Mouse (Mus musculus) embryo, embryonic 11.5 days (tissue): ENCODE measurements around the gene Unc13a.

ENCODE experiments used
- DNase-seq: peaks from one replicate; pipeline ENCODE4 v3.0.0-alpha.2; 2012; ENCODE audit warnings: low read depth, low spot score

Gene Unc13a

GRCm38 (mm10) chr8:71665331-71666130 is 6.0 kb downstream of the Unc13a start:
- peak; percentile 62 for DNase-seq

DNA sequence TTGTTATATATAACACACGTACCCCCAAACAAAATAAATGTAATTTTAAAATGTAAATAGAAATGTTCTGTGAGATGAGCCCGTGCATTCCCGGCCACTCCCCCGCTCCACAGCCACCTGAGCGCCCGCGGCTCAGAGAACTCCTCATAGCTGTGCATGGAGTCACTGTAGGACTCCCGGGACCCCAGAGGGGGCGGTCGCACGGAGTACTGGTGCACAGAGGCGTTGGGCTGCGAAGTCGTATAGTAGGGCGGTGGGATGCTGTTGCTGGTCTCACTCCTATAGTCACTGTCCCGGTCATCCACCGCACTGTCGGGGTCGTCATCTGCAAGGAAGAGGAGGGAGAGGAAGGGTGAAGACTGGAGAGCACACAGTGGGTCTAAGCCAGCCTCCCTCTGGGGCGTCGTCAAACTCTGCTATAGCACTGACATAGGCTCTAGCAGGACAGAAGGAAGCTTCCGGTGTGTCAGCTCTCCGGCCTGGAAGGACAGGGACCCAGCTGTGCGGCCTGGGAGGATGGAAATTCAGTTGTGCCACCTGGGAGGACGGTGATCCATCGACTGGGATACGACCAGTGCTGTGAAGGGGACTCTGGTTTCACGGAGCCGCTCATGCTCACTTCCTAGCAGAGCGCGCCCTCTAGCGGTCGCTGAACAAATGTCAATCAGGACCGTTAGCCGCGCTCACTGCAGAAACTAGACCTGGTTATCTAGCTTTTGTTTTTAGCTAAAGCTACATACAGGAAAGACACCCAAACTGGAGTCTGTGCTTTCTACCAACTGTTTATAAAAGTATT is 11.0 kb downstream of the Unc13a start:
- peak; percentile 85 for DNase-seq

- DNase-seq: no peak
Observed at GRCm38 (mm10) chr8:71659751-71660150, 11.8 kb downstream of the Unc13a start.

DNA sequence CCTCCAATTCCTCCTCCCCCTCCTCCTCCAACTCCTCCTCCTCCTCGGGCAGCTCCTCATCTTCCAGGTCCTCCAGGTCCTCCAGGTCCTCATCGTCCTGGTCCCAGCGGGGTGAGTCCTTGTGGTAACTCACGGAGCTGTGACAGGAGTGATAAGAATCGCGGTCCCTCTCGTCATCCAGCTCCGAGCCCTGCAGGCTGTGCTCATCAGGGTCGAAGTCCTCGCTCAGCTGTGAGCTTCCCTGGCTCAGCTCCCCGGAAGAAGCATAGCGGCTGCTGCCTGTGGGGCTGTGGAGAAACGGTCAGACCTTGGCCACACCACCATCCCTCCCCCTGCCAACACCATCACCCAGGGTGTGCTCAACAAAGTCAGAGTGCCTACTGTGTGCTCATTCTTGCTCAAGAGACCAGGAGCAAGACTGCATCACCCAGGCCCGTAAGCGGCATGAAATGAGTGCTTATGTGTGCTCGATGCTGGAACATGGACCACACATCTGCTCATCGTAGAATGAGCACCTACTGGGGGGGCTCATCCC is 13.0 kb downstream of the Unc13a start:
- no peak for DNase-seq

GRCm38 (mm10) chr8:71657816-71658215 is 13.7 kb downstream of the Unc13a start:
- DNase-seq: no peak

DNA sequence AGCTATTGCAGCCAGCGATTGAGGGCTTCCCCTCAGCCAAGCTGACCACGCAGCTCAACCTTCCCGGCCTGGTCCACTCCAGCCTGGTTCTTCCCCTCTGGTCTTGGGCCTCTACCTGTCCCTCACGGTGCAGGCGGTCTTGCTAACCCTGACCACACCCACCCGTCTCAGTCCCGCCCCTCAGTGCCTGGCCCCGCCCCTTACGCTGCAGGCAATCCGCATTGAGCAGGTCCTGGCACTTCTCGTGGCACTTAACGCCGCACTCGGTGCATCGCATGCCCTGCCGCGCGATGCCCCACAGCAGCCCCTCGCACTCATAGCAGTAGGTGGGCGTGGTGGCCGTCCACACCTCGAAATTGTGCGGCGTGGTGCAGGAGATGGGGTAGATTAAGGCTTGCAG is 17.0 kb downstream of the Unc13a start:
- DNase-seq: no peak

- DNase-seq: no peak
Observed at GRCm38 (mm10) chr8:71645510-71645909, 26.0 kb downstream of the Unc13a start.

- no peak for DNase-seq
Observed at GRCm38 (mm10) chr8:71639318-71639717, 32.2 kb downstream of the Unc13a start.

- DNase-seq: no peak
Observed at GRCm38 (mm10) chr8:71638321-71638720, 33.2 kb downstream of the Unc13a start.

DNA sequence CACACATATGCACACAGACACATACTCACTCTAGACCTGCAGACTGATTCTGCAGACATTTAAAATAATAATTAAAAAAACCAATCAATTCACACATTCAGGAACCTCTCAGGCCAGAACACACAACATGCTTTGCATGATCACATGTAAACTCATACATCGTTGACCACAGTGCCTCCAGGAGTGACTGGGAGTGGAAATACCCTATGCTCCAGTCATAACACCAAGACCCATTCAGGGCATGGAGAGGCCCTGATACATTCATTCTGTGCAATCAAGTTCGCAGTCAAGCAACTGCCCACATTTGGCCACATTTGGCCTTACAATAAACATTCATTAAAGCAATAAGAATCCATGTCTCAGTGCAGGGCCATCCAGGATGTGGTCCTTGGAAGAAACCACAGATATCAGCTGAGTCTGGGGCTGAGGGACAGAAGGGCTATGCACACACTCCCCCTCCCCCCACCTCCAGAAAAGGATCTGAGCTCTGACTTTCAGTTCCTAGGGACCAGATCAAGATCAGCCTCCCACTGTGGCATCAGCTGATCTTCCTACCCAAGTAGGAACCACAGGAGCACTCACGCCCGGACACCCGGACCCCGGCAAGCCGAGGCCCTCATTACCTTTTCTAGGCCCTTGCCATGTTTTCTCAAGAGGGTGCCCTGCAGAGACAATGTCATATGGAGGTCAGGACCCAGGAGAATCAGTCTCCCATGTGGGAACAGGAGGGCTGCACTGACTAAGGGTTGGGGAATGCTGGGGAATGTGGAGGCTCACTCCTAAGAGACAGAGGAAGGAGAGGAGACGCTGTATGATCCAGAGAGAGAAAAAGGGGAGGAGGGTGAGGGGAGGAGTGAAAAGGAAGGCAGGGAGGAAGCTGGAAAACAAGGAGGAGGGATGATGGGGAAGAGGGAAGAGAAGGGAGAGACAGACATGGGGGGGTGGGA is 34.1 kb downstream of the Unc13a start:
- DNase-seq: no peak

GRCm38 (mm10) chr8:71633981-71634667 is 37.4 kb downstream of the Unc13a start:
- DNase-seq: no peak

- DNase-seq: no peak
Observed at GRCm38 (mm10) chr8:71633164-71633563, 38.4 kb downstream of the Unc13a start.

- DNase-seq: no peak
Observed at GRCm38 (mm10) chr8:71631897-71632296, 39.7 kb downstream of the Unc13a start.

DNA sequence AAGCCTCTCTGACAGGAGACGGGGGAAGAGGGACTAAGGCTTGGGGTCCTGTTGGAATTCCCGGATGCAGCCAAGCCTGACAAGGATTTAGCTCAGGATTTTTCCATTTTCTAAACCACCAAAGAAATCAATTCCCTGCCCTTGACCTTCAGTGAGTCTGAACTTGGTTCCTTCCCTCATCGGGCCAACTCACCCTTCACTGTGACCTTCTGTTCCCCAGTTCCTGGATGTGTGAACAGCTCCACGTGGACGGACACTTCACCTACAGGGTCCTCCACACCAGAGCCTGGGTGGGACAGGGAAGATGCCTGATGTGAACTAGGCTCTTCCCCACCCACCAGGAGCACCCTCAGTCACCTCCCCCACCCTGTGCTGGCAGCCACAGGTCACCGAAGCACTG is 40.8 kb downstream of the Unc13a start:
- no peak for DNase-seq

DNA sequence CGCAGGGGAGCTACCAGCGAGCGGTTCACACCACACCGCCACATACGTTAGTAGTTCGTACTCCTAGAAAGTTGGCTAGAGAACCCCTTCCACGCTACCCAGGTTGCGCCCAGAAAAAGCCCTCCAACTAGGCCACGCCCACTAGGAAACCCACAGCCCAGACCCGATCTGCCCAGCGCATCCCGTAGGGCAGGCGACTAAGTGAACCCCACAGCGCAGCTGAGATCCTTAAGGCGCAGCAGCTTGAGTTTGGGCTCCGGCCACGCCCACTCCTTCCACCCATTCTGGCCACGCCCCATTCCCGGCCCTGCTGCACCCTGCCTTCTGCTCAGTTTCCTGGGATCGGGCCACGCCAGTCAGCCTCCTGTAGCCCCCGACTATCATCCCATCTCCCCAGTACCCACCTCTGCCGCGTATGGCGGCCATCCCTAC is 41.8 kb downstream of the Unc13a start:
- DNase-seq: peak; percentile 38

GRCm38 (mm10) chr8:71629096-71629697 is 42.4 kb downstream of the Unc13a start:
- peak; percentile 89 for DNase-seq

- DNase-seq: no peak
Observed at GRCm38 (mm10) chr8:71628396-71629095, 43.0 kb downstream of the Unc13a start.

GRCm38 (mm10) chr8:71627265-71628099 is 44.1 kb downstream of the Unc13a start:
- no peak for DNase-seq

- no peak for DNase-seq
Observed at GRCm38 (mm10) chr8:71626753-71627152, 44.8 kb downstream of the Unc13a start.
